Comparison of ENCODE assay signal across 8 mouse cellular contexts in the genomic region with DNA sequence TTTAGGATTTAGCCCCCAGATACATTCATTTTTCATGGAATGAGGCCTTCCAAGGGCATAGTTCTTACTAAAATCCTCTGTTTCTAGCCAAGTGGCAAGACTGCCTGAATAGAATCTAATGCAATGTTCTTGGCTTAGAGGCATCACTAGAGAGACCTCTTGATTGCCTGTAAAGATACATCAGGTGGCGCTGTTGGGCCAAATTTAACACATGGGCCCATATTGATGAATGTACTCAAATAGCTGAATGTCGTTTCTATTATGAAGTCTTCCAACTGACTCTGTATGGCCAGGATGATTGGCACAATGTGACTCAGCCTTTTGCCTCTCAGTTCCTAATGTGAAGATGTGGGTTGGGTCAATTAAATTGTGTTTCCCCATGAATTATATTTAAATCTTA.
A peak's percentile ranks its signal among the peaks of the same experiment; 100 is the strongest.
DNase-seq lines count a peak whose midpoint lies in the region; ATAC-seq and TF ChIP-seq lines count a peak whose summit lies in the region.

No protein-coding gene starts in this region.

- ATAC-seq in limb, embryonic 11.5 days (ENCODE audit: insufficient number of reproducible peaks, low FRiP score, low TSS enrichment, low read depth): no peak
- ATAC-seq in forebrain, embryonic 11.5 days (replicated peaks; ENCODE audit: low FRiP score): peak; percentile 86
- ATAC-seq in midbrain, embryonic 16.5 days: peak; percentile 91

- no peak overlapping the region for H3K4me3 ChIP-seq in limb, embryonic 11.5 days (ENCODE audit: low read depth, low read length)
- H3K4me3 ChIP-seq in limb, embryonic 10.5 days: no peak overlapping the region
- no peak overlapping the region for H3K4me3 ChIP-seq in forebrain, embryonic 11.5 days (ENCODE audit: low read depth, low read length)
- no peak overlapping the region for H3K4me3 ChIP-seq in layer of hippocampus, adult 2 months
- no peak overlapping the region for H3K4me3 ChIP-seq in midbrain, embryonic 16.5 days (ENCODE audit: low read depth, low read length)

- DNase-seq in limb, embryonic 11.5 days (ENCODE audit: low spot score): peak; percentile 24
- DNase-seq in limb, embryonic 10.5 days (ENCODE audit: low spot score): no peak
- DNase-seq in forebrain, embryonic 11.5 days (ENCODE audit: low spot score): no peak
- peak; percentile 38 to 48 for DNase-seq in layer of hippocampus, adult 2 months (ENCODE audit: low spot score in 2 of 2)
- DNase-seq in heart, postnatal 14 days: no peak
- DNase-seq in c-Kit-positive CD71-positive TER-119-positive erythroid progenitor cells, embryonic 14.5 days (ENCODE audit: low spot score): no peak
- no peak for DNase-seq in spleen, postnatal 14 days (ENCODE audit: low spot score in 2 of 2)

- H3K27me3 ChIP-seq in limb, embryonic 11.5 days (ENCODE audit: control insufficient read depth, insufficient read depth, low read length): no peaks in the 10 kb centered on the region
- H3K27me3 ChIP-seq in limb, embryonic 10.5 days (ENCODE audit: low read depth, poor library complexity, severe bottlenecking): no peaks in the 10 kb centered on the region
- H3K27me3 ChIP-seq in forebrain, embryonic 11.5 days (ENCODE audit: control insufficient read depth, insufficient read depth, low read length): no peaks in the 10 kb centered on the region
- H3K27me3 ChIP-seq in midbrain, embryonic 16.5 days (ENCODE audit: control insufficient read depth, insufficient read depth, low read depth, low read length): no peaks in the 10 kb centered on the region

- no peak overlapping the region for H3K9ac ChIP-seq in limb, embryonic 11.5 days (ENCODE audit: low read length)
- no peak overlapping the region for H3K9ac ChIP-seq in forebrain, embryonic 11.5 days (ENCODE audit: low read length)
- H3K9ac ChIP-seq in midbrain, embryonic 16.5 days (ENCODE audit: low read depth, low read length): no peak overlapping the region

- H3K27ac ChIP-seq in limb, embryonic 11.5 days (replicated peaks; ENCODE audit: low read depth, low read length): no peak overlapping the region
- no peak overlapping the region for H3K27ac ChIP-seq in limb, embryonic 10.5 days
- H3K27ac ChIP-seq in forebrain, embryonic 11.5 days (ENCODE audit: low read depth, low read length): no peak overlapping the region
- no peak overlapping the region for H3K27ac ChIP-seq in layer of hippocampus, adult 2 months
- H3K27ac ChIP-seq in midbrain, embryonic 16.5 days (ENCODE audit: low read length): no peak overlapping the region

- WGBS in limb, embryonic 11.5 days: 10% methylated on average over 2 of the region's 2 CpGs
- WGBS in limb, embryonic 10.5 days: 16% methylated on average over 2 of the region's 2 CpGs
- WGBS in forebrain, embryonic 11.5 days: 7% methylated on average over 2 of the region's 2 CpGs
- 6% methylated on average over 2 of the region's 2 CpGs for WGBS in midbrain, embryonic 16.5 days

- intact Hi-C loops in heart, postnatal 14 days (cut with DNase I): no loop called here

- no peaks in the 10 kb centered on the region for H3K36me3 ChIP-seq in limb, embryonic 11.5 days (ENCODE audit: control insufficient read depth, insufficient read depth, low read length)
- H3K36me3 ChIP-seq in limb, embryonic 10.5 days: no peaks in the 10 kb centered on the region
- H3K36me3 ChIP-seq in forebrain, embryonic 11.5 days (ENCODE audit: control insufficient read depth, insufficient read depth, low read length): no peaks in the 10 kb centered on the region
- no peaks in the 10 kb centered on the region for H3K36me3 ChIP-seq in midbrain, embryonic 16.5 days (ENCODE audit: control insufficient read depth, insufficient read depth, low read length)

- no peak overlapping the region for H3K4me2 ChIP-seq in limb, embryonic 11.5 days (ENCODE audit: low read depth, severe bottlenecking)
- no peak overlapping the region for H3K4me2 ChIP-seq in forebrain, embryonic 11.5 days (ENCODE audit: low read depth, low read length, severe bottlenecking)
- H3K4me2 ChIP-seq in midbrain, embryonic 16.5 days (ENCODE audit: low read length): no peak overlapping the region

- H3K9me3 ChIP-seq in limb, embryonic 11.5 days (ENCODE audit: control insufficient read depth, low read length): no peaks in the 10 kb centered on the region
- H3K9me3 ChIP-seq in limb, embryonic 10.5 days (replicated peaks): no peaks in the 10 kb centered on the region
- H3K9me3 ChIP-seq in forebrain, embryonic 11.5 days (ENCODE audit: control insufficient read depth, low read length): no peaks in the 10 kb centered on the region
- no peaks in the 10 kb centered on the region for H3K9me3 ChIP-seq in midbrain, embryonic 16.5 days (replicated peaks; ENCODE audit: control insufficient read depth, low read length, poor library complexity, severe bottlenecking)

- H3K4me1 ChIP-seq in limb, embryonic 11.5 days (ENCODE audit: control insufficient read depth, insufficient read depth, low read length): no peaks in the 10 kb centered on the region
- no peaks in the 10 kb centered on the region for H3K4me1 ChIP-seq in limb, embryonic 10.5 days
- no peaks in the 10 kb centered on the region for H3K4me1 ChIP-seq in forebrain, embryonic 11.5 days (replicated peaks; ENCODE audit: control insufficient read depth, insufficient read depth, low read length)
- no peaks in the 10 kb centered on the region for H3K4me1 ChIP-seq in midbrain, embryonic 16.5 days (ENCODE audit: control insufficient read depth, insufficient read depth, low read length)

- TF ChIP-seq CTCF in layer of hippocampus, adult 2 months (conservative IDR thresholded peaks at IDR 0.05): peak; percentile 76

Comparison
In these comparisons a context has a peak if more than half of its experiments do, and no peak if none do; other contexts are left out.
1. DNase-seq: peak in limb, embryonic 11.5 days (single experiment) and layer of hippocampus, adult 2 months (2 of 2); none in limb, embryonic 10.5 days (single experiment), forebrain, embryonic 11.5 days (single experiment), heart, postnatal 14 days (0 of 2), c-Kit-positive CD71-positive TER-119-positive erythroid progenitor cells, embryonic 14.5 days (single experiment) and spleen, postnatal 14 days (0 of 2).